Mouse (Mus musculus) liver, postnatal 0 days (tissue): ENCODE measurements at regions not wholly inside any gene's neighbourhood (a gene's known extent, or its start where the extent isn't known, plus 50 kb on each side); places are given as distances from the start of the nearest gene placed in this dataset.

Experiments used
- CTCF ChIP-seq: sonication (generic); IDR thresholded peaks from 2 replicates; pipeline ENCODE4 v1.5.1; 2016; ENCODE audit warnings: antibody characterized with exemption, low read depth
- EP300 ChIP-seq: IDR thresholded peaks from 2 replicates; pipeline ENCODE4 v1.6.1; 2016; ENCODE audit warnings: antibody characterized with exemption, low read depth, mild to moderate bottlenecking

GRCm38 (mm10) chr6:3183819-3184199 lies 215.6 kb downstream of the Samd9l start:
- peak; percentile 66 for TF ChIP-seq CTCF
- TF ChIP-seq EP300 = no peak
